Mouse (Mus musculus): ENCODE measurements at regions not wholly inside any gene's neighbourhood (a gene's known extent, or its start where the extent isn't known, plus 50 kb on each side); places are given as distances from the start of the nearest gene placed in this dataset.

- Histone ChIP-seq H3K9ac (no peak overlapping the region), H3K9me3 (replicated peaks) (no peaks in the 10 kb centered on the region), H3K36me3 (no peaks in the 10 kb centered on the region), H3K27ac (no peak overlapping the region), H3K27me3 (no peaks in the 10 kb centered on the region), H3K4me3 (replicated peaks) (no peak overlapping the region), H3K4me2 (no peak overlapping the region), H3K4me1 (peaks cover 5% of the 10 kb centered on the region)
- no peak for ATAC-seq (replicated peaks; ENCODE audit: low FRiP score)
- 69% methylated on average over 3 of the region's 3 CpGs for WGBS
Observed at GRCm38 (mm10) chr2:61450731-61451130, 127.7 kb upstream of the Tank start.

- ATAC-seq (replicated peaks; ENCODE audit: low FRiP score), result no peak
- Histone ChIP-seq H3K4me2 (no peak overlapping the region), H3K4me3 (replicated peaks) (no peak overlapping the region), H3K9ac (no peak overlapping the region), H3K27me3 (no peaks in the 10 kb centered on the region), H3K9me3 (replicated peaks) (no peaks in the 10 kb centered on the region), H3K36me3 (no peaks in the 10 kb centered on the region), H3K27ac (no peak overlapping the region), H3K4me1 (no peaks in the 10 kb centered on the region)
- 76% methylated on average over 3 of the region's 3 CpGs for WGBS
Observed at GRCm38 (mm10) chr2:61436591-61436990, 141.8 kb upstream of the Tank start.

GRCm38 (mm10) chr2:61407881-61408280, 170.5 kb upstream of the Tank start:
- Histone ChIP-seq H3K27ac (no peak overlapping the region), H3K36me3 (no peaks in the 10 kb centered on the region), H3K27me3 (no peaks in the 10 kb centered on the region), H3K4me2 (no peak overlapping the region), H3K9ac (no peak overlapping the region), H3K9me3 (replicated peaks) (no peaks in the 10 kb centered on the region), H3K4me1 (peaks cover 11% of the 10 kb centered on the region), H3K4me3 (replicated peaks) (no peak overlapping the region)
- 94% methylated on average over 7 of the region's 7 CpGs for WGBS
- no peak for ATAC-seq (replicated peaks; ENCODE audit: low FRiP score)

GRCm38 (mm10) chr2:61406104-61406751, 172.2 kb upstream of the Tank start:
- ATAC-seq (replicated peaks; ENCODE audit: low FRiP score), result no peak
- H3K9ac ChIP-seq, result no peak overlapping the region
- 89% methylated on average over 8 of the region's 8 CpGs for WGBS
- H3K27ac ChIP-seq, result no peak overlapping the region
- H3K27me3 ChIP-seq, result no peaks in the 10 kb centered on the region
- no peaks in the 10 kb centered on the region for H3K36me3 ChIP-seq
- H3K4me3 ChIP-seq (replicated peaks), result no peak overlapping the region
- H3K9me3 ChIP-seq (replicated peaks), result no peaks in the 10 kb centered on the region
- peaks cover 20% of the 10 kb centered on the region for H3K4me1 ChIP-seq
- no peak overlapping the region for H3K4me2 ChIP-seq

GRCm38 (mm10) chr2:61405261-61405660, 173.1 kb upstream of the Tank start:
- Histone ChIP-seq H3K9ac (no peak overlapping the region), H3K27ac (no peak overlapping the region), H3K4me1 (peaks cover 20% of the 10 kb centered on the region), H3K4me3 (replicated peaks) (no peak overlapping the region), H3K9me3 (replicated peaks) (no peaks in the 10 kb centered on the region), H3K36me3 (no peaks in the 10 kb centered on the region), H3K27me3 (no peaks in the 10 kb centered on the region), H3K4me2 (no peak overlapping the region)
- 32% methylated on average over 4 of the region's 4 CpGs for WGBS
- ATAC-seq (replicated peaks; ENCODE audit: low FRiP score), result 0 out of 2 replicates have a peak, but pooled peaks have one; percentile 27

- ATAC-seq (replicated peaks; ENCODE audit: low FRiP score), result no peak
- Histone ChIP-seq H3K4me2 (peak overlapping the region; percentile 62), H3K9me3 (replicated peaks) (no peaks in the 10 kb centered on the region), H3K27ac (no peak overlapping the region), H3K36me3 (no peaks in the 10 kb centered on the region), H3K9ac (peak overlapping the region; percentile 28; the same call in 1 of the 2 replicates), H3K4me1 (peaks cover 20% of the 10 kb centered on the region), H3K4me3 (replicated peaks) (peak overlapping the region; percentile 41), H3K27me3 (no peaks in the 10 kb centered on the region)
- WGBS, result 6% methylated on average over 15 of the region's 15 CpGs
Observed at GRCm38 (mm10) chr2:61402588-61403487, 175.5 kb upstream of the Tank start.

- H3K27ac ChIP-seq, result peak overlapping the region; percentile 82
- ATAC-seq (replicated peaks; ENCODE audit: low FRiP score), result peak; percentile 61
- H3K4me1 ChIP-seq, result peaks cover 20% of the 10 kb centered on the region
- H3K4me2 ChIP-seq, result peak overlapping the region; percentile 62
- no peaks in the 10 kb centered on the region for H3K36me3 ChIP-seq
- no peaks in the 10 kb centered on the region for H3K9me3 ChIP-seq (replicated peaks)
- no peaks in the 10 kb centered on the region for H3K27me3 ChIP-seq
- H3K9ac ChIP-seq, result no peak overlapping the region
- peak overlapping the region; percentile 41 for H3K4me3 ChIP-seq (replicated peaks)
- WGBS, result 2% methylated on average over 20 of the region's 21 CpGs
Observed at GRCm38 (mm10) chr2:61401636-61402587, 176.5 kb upstream of the Tank start.

- H3K4me1 ChIP-seq, result peaks cover 15% of the 10 kb centered on the region
- H3K4me2 ChIP-seq, result no peak overlapping the region
- no peaks in the 10 kb centered on the region for H3K9me3 ChIP-seq (replicated peaks)
- no peak for ATAC-seq (replicated peaks; ENCODE audit: low FRiP score)
- no peaks in the 10 kb centered on the region for H3K27me3 ChIP-seq
- H3K9ac ChIP-seq, result no peak overlapping the region
- 80% methylated on average over 9 of the region's 9 CpGs for WGBS
- H3K27ac ChIP-seq, result no peak overlapping the region
- H3K36me3 ChIP-seq, result no peaks in the 10 kb centered on the region
- H3K4me3 ChIP-seq (replicated peaks), result no peak overlapping the region
Observed at GRCm38 (mm10) chr2:61398633-61399032, 179.8 kb upstream of the Tank start.

- ATAC-seq (replicated peaks; ENCODE audit: low FRiP score), result no peak
- H3K36me3 ChIP-seq, result no peaks in the 10 kb centered on the region
- no peaks in the 10 kb centered on the region for H3K9me3 ChIP-seq (replicated peaks)
- H3K4me1 ChIP-seq, result no peaks in the 10 kb centered on the region
- no peaks in the 10 kb centered on the region for H3K27me3 ChIP-seq
- no peak overlapping the region for H3K4me2 ChIP-seq
- H3K9ac ChIP-seq, result no peak overlapping the region
- H3K4me3 ChIP-seq (replicated peaks), result no peak overlapping the region
- H3K27ac ChIP-seq, result no peak overlapping the region
Observed at GRCm38 (mm10) chr2:61389622-61390021, 188.8 kb upstream of the Tank start.

- no peaks in the 10 kb centered on the region for H3K9me3 ChIP-seq (replicated peaks)
- no peak overlapping the region for H3K27ac ChIP-seq
- no peak overlapping the region for H3K9ac ChIP-seq
- ATAC-seq (replicated peaks; ENCODE audit: low FRiP score), result no peak
- H3K36me3 ChIP-seq, result no peaks in the 10 kb centered on the region
- no peak overlapping the region for H3K4me3 ChIP-seq (replicated peaks)
- no peaks in the 10 kb centered on the region for H3K27me3 ChIP-seq
- WGBS, result 66% methylated on average over 1 of the region's 1 CpGs
- no peak overlapping the region for H3K4me2 ChIP-seq
- no peaks in the 10 kb centered on the region for H3K4me1 ChIP-seq
Observed at GRCm38 (mm10) chr2:61389207-61389606, 189.2 kb upstream of the Tank start.

- whole genome bisulfite sequencing, result 67% methylated on average over 5 of the region's 5 CpGs
Observed at GRCm38 (mm10) chr2:61387561-61387960, 190.8 kb upstream of the Tank start.

GRCm38 (mm10) chr2:61386966-61387365, 191.4 kb upstream of the Tank start:
- Histone ChIP-seq H3K36me3 (no peaks in the 10 kb centered on the region), H3K27ac (no peak overlapping the region), H3K4me1 (no peaks in the 10 kb centered on the region), H3K4me3 (replicated peaks) (no peak overlapping the region), H3K4me2 (no peak overlapping the region), H3K27me3 (no peaks in the 10 kb centered on the region), H3K9me3 (replicated peaks) (no peaks in the 10 kb centered on the region), H3K9ac (no peak overlapping the region)
- no peak for ATAC-seq (replicated peaks; ENCODE audit: low FRiP score)
- 79% methylated on average over 5 of the region's 5 CpGs for WGBS

More at GRCm38 (mm10) chr2:61387561-61387960, 190.8 kb upstream of the Tank start:
- Histone ChIP-seq H3K4me2 (no peak overlapping the region), H3K27me3 (no peaks in the 10 kb centered on the region), H3K4me1 (no peaks in the 10 kb centered on the region), H3K36me3 (no peaks in the 10 kb centered on the region), H3K27ac (no peak overlapping the region), H3K9ac (no peak overlapping the region), H3K4me3 (replicated peaks) (no peak overlapping the region), H3K9me3 (replicated peaks) (no peaks in the 10 kb centered on the region)
- no peak for ATAC-seq (replicated peaks; ENCODE audit: low FRiP score)
